Mouse (Mus musculus): ENCODE measurements around the gene Hnf4a.

- TF ChIP-seq CTCF (IDR thresholded peaks at IDR 0.05; ENCODE audit: low read depth) (no peak), EP300 (IDR thresholded peaks at IDR 0.05; ENCODE audit: low read depth) (no peak)
Measured at GRCm38 (mm10) chr2:163595119-163595518, 88.5 kb downstream of the Hnf4a start.
